Mouse (Mus musculus): Measurements from ENCODE around the gene D430041D05Rik. TPM values are rescaled to one million over a fixed set of nuclear protein-coding genes. Genes with fewer than 3 reads are reported as not detected.
"Not testable (repeated sequence)": the region's sequence is repeated elsewhere in the genome, so short reads cannot be mapped to it uniquely, and the experiment has no call there.

Gene D430041D05Rik
- total RNA-seq, 2 experiments from 2014 or later, result 88.3 to 98.4 TPM

DNA sequence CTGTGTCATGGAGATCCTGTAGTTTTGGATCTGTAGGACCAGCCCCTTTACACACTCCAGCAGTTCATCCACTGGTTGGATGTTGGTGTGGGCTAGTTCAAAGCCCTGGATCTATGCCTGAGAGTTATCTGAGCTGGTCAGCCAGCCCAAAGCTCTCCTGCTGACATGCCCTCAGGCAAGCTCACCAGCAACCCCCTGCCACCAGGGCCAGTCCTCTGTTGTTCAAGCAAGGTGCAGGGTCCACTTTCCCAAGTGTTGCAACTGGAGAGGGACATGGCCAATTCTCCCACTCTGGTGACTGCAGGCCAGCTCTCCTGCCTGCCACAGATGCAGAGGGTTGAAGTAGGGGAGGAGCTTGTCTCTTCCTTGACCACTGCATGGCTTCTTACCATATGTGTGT is 297.2 kb downstream of the D430041D05Rik start:
- not testable (repeated sequence) for DNase-seq

DNA sequence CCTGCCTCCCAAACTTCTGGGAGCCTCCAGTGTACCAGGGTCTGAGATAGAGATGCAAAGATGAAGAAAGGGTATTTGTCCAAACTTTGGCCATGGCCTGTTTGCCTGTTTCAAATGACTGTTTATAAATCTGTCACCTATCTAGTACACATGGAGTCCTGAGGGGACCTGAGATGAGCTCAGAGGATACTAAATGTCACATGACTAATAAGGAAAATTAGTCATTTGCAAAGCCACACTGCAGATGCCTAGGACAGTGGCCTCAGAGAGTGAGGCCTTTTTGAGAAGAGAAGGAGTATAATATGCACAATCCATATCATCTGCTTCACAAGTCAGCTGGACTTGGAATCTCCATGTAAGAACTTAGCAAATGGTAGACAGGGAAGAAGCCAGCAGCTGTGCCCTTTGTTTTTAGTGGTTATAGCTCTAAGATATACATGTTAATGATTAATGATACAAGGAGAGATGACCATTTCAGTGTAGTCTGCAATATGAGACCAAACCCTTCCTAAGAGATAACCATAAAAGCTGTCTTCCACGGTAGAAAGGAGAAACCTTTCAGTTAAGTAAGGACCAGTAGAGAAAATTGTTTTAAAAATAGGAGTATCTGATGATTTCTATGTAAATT is 299.5 kb downstream of the D430041D05Rik start:
- not testable (repeated sequence) for DNase-seq

DNA sequence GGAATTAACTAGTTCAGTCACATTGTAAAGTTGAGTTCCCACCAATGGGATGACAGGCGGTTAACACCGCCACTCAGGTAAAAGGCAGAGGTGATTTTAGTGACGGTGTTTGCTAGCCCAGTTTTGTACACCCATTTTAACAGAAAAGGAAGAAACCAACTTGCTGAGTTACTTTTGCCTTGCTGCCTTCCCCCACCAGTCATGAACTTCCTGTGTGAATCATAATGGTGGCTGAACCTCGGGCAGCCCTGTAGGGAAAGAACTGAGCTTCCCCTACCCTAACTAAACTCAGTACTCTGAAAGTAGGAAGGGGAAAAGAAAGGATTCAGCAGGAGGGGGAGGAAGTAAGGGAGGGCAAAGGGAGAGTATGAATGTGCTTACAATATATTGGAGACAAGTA is 300.8 kb downstream of the D430041D05Rik start:
- DNase-seq, result no peak

DNA sequence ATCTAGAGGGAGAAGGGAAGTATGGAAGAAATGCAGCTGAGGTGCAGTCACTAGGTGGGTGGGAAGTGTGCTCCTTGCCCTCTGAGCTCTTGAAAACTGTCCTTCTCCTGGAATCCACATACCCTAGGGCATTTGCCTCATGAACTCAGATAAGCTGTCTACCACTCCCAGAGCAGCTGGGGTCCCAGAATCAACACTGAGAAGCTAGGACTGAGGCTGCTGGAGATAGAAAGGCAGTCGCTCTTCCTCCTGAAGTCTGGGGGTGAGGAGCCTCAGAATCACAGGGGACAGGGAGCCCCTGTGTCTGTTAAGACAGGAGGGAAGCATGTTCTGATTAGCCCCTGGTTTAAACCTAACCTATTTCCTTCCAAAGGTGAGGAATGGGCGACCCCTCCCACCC is 301.3 kb downstream of the D430041D05Rik start:
- DNase-seq, result no peak

DNA sequence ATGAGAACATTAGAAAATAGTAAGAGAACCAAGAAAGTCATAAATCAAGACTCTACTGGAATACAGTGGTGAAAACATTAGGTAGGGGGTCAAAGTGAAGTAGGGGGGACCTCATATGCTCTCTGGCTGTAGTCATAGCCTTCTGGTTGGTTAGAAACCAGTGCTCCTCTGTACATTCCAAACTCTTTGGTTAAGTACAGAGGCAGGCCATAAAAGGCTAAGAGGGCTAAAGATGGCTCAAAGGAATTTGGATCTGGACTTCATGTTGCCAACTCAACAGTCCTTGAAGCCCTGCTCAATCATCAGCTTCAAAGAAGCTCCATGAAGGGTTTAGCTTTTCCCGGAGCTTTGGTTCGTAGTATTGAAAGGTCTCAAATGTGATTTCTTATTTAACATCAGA is 301.8 kb downstream of the D430041D05Rik start:
- DNase-seq, result not testable (repeated sequence)

DNA sequence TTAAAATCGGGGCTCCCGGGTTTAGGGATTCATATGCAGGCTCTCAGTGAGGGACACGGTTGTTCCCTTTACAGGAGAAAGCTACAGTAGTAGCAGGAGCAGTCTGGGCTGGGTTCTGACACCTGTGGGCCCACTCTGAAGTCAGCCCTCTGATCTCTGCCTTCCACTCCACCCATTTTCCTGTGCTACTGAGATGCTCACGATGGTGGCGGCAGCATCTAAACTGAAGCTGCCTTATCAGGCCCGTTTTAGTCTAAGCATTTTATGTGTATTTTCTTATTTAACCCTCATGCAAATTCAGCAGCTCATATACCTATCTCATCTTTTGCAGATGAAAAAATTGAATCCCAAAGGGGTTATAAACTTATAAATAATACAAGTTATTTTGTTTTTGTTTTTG is 306.0 kb downstream of the D430041D05Rik start:
- no peak for DNase-seq

DNA sequence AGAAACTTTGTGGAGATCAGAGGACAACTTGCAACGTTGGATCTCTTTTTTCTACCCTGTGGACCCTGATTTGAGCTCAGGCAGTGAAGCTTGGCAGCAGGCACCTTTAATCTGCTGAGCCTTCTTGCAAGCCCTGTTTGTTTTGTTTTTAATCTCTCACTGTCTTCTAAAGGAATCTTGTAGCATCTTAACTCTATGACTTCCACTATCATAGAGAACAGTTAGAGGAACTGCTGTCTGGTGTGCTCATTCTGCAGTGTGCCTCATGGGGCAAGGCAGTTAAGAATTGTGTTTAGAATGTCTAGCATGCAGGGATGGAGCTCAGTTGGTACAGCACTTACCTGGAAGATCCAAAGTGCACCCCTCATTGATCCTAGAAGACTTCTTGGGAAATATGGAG is 310.9 kb downstream of the D430041D05Rik start:
- no peak for DNase-seq

DNA sequence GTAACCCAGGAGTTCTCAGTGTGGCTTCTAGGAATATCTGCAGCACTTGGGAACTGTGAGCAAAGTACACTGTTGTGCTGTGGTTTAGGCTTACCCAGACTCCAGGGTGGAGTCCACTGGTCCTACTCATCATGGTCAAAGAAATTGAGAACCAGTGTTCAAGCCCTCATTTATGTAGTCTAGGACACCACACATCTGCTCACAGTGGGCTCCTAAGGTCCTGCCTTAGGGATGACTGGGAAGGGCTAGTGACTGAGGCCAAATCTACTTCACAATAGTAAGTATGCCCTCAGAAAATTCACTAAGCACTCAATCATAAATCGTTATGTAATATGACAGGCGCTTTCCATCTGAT is 311.6 kb downstream of the D430041D05Rik start:
- DNase-seq, result no peak

DNA sequence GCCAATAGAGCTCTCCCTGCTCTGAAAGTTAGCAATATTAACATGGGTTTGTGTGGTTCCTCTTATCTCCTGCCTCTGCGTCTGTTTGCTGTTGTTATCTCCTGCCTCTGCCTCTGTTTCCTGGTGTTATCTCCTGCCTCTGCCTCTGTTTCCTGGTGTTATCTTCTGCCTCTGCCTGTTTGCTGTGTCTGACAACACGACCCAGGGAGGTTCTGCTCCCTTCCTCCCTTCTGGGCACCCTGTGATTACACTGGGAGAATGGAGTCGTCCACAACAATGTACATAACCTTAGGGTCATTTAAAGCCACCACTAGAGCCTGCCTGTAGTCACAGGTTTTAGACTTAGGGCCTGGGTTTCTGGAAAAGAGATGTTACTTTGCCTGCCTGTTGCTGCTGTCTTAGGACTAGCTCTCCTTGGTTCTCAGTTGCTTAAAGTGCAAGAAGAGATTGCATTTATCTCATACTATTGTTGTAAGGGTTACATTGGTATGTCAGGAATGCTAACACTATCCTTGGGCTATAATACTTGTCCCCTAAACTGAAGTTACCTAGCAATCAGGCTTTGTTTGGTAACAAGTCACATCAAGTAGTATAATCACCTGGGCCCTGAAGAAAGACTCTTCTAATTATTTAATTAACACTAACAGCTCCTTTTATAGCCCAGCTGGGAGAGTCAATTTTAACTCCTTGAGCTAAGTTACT is 312.1 kb downstream of the D430041D05Rik start:
- DNase-seq, result no peak

DNA sequence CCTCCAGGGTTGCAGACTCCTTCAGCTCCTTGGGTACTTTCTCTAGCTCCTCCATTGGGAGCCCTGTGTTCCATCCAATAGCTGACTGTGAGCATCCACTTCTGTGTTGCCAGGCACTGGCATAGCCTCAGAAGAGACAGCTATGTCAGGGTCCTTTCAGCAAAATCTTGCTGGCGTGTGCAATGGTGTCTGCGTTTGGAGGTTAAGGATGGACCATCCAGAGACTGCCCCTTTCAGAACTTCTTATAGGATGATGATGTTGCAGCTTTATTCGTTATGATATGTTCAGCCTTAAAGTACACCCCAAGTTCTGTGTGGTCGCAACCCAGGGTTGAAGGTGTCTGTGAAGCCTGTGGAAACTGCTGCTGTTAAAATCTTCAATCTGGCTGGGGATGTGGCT is 313.4 kb downstream of the D430041D05Rik start:
- not testable (repeated sequence) for DNase-seq

DNA sequence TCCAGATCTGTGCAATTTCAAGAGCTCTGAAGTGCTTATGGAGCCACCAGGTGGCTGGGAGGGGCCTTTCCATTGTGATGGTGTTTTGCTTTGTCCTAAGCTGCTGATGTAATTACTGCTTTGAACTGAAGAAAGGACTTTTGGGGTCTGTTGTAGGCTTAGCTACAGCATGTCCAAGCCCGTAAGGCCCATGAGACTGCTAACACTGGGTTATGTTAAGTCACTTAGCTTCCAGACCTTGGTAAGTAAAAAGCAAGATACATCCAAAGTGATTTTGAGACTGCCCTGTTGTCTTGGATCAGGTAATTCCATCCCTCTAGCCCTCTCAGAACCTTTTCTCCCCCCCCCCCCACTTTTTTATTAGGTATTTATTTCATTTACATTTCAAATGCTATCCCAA is 314.0 kb downstream of the D430041D05Rik start:
- not testable (repeated sequence) for DNase-seq

DNA sequence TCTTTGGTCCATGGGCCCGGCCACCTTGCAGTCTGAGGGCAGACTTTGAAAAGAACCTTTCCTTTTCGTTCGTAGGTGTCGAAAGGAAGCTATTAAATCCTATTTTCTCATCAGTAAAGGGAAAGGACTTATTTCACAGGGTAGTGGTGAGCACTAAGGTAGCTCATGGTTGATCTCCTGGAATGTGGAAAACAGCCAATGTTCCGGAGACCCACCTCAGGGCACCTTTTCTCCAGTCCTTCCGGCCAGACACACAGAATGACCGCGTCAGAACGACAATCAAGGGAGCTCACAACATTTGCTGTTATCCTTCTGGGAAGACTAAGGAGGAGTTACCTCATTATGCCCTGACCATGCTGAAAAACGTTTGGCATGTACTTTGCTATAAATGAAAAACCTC is 314.6 kb downstream of the D430041D05Rik start:
- no peak for DNase-seq

DNA sequence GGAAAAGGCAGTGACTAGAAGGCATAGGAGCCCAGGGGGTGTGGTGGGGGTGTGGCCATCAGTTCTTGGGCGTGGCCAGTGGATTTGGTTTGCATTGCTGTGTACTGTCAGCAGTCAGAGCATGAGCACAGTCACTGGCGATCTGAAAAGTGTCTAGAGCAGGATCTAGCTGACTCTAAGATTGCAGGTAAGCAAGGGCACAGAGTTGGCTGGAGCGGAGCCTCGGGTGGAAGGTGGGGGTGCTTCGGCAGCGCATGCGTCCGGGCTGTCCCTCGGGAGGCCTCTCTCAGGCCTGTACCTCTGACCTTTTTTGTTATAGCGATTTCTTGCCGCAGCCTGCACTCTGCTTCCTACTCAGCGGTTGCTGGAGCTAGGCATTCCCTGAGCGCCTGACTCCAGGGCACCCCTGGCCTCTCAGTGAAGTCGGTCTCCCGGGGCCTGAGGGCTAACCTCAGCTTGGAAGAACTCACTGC is 315.0 kb downstream of the D430041D05Rik start, which contains the start of gene Cd59a:
Cd59a (plus strand) TSS at position 61 of the 473 bp plus-strand sequence.
- peak; percentile 25 to 31 for DNase-seq

DNA sequence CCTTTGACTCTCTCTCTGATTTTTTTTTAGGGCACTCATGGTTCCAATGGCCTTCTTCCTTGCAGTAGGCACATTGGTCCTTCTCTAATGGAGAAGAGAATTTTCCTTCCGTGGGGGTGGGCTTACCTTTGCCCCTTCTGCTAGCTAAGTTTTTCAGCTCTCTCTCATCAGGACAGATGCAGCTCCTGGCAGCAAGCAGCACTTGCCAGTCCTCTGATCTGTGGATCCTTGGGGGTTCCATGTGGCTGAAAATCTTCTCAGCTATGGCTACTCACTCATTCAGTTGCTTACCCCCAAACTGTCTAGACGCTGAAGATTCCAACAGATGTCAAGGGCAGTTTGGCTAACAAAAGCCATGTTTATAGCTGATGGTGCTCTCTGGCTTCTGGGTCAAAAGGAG is 317.5 kb downstream of the D430041D05Rik start:
- no peak for DNase-seq

Small RNA genes within 50 kb of the gene (microRNA-seq; reads per million reads assigned to microRNA genes)
- gene Mir1902, result 0 reads per million in 2 experiments

Other genes starting within 250 kb of the D430041D05Rik start
- 10 to 100 TPM; 67.0 to 69.2 TPM for gene Hipk3, start 83.4 kb upstream of the D430041D05Rik start, total RNA-seq (2021)
- gene Cstf3, start 179.5 kb upstream of the D430041D05Rik start, total RNA-seq (2021), result 10 to 100 TPM; 44.9 to 52.1 TPM